Mouse (Mus musculus) bone marrow macrophage, adult 2 months (primary cell): Measurements from ENCODE around the gene Pde11a.

Experiments
- CTCF ChIP-seq: IDR thresholded peaks from 2 replicates; pipeline ENCODE4 v1.5.1; 2012; ENCODE audit warnings: low read depth, mild to moderate bottlenecking, low read length, moderate library complexity
- POLR2A ChIP-seq: IDR thresholded peaks from 2 replicates; pipeline ENCODE4 v1.6.1; 2012; ENCODE audit warnings: mild to moderate bottlenecking, low read depth, low read length, borderline replicate concordance

- TF ChIP-seq CTCF: no peak
- TF ChIP-seq POLR2A: no peak
Measured at GRCm38 (mm10) chr2:75999636-76000035, 338.9 kb downstream of the Pde11a start.
